Mouse (Mus musculus) kidney, embryonic 15.5 days (tissue): ENCODE measurements at regions not wholly inside any gene's neighbourhood (a gene's known extent, or its start where the extent isn't known, plus 50 kb on each side); places are given as distances from the start of the nearest gene placed in this dataset.

Experiments
- ATAC-seq: fragments of 200-750 bp; cut with Nextera tagmentation; replicated peaks from 2 replicates; pipeline ENCODE4 v1.8.0; 2017; ENCODE audit warnings: moderate TSS enrichment; ENCODE audit not compliant: low FRiP score
- H3K27ac ChIP-seq: fragments of 300-500 bp; sonication (generic); 2 replicates; pipeline ENCODE4 v1.5.1; 2015; ENCODE audit warnings: mild to moderate bottlenecking, inconsistent platforms
- H3K27me3 ChIP-seq: fragments of 300-500 bp; sonication (generic); 2 replicates; pipeline ENCODE4 v1.6.1; 2015; ENCODE audit warnings: inconsistent platforms
- H3K36me3 ChIP-seq: fragments of 300-500 bp; sonication (generic); 2 replicates; pipeline ENCODE4 v1.6.1; 2015; ENCODE audit warnings: inconsistent platforms
- H3K4me1 ChIP-seq: fragments of 300-500 bp; sonication (generic); 2 replicates; pipeline ENCODE4 v1.6.1; 2015; ENCODE audit warnings: inconsistent platforms
- H3K4me2 ChIP-seq: fragments of 300-500 bp; sonication (generic); 2 replicates; pipeline ENCODE4 v1.6.1; 2015; ENCODE audit warnings: moderate library complexity, mild to moderate bottlenecking, inconsistent platforms
- H3K4me3 ChIP-seq: fragments of 300-500 bp; sonication (generic); replicated peaks from 2 replicates; pipeline ENCODE4 v1.5.1; 2015; ENCODE audit warnings: mild to moderate bottlenecking, inconsistent platforms
- H3K9ac ChIP-seq: fragments of 300-500 bp; sonication (generic); 2 replicates; pipeline ENCODE4 v1.6.1; 2015; ENCODE audit warnings: mild to moderate bottlenecking, inconsistent platforms
- H3K9me3 ChIP-seq: fragments of 300-500 bp; sonication (generic); replicated peaks from 2 replicates; pipeline ENCODE4 v1.6.1; 2016; ENCODE audit warnings: inconsistent platforms
- WGBS: fragments of 180-500 bp; shearing (Covaris S2); methylation state at CpG from one replicate; pipeline ENCODE4 v1.1.7; 2015; ENCODE audit warnings: mixed read lengths; 5-methylcytosine and 5-hydroxymethylcytosine counted together

DNA sequence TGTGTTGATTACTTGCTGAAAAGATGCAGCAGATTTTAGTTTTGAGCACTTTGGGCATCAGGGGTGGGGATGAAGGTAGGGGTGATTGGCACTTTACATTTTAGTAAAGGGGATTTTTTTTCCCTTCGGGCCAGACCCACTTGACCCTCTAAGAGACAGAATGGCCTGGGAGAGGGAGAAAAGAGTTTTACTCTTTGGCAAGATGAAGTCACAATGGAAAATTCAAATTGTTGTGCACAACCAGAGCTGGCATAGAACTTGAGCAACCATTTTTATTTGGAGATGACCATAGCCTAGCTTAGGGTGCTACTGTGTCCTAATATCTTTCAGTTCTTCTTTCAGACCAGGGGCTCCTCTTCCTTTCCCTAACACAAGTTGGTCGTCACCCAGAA is 88.5 kb upstream of the Ssbp2 start:
- no peak; the same call in 1 of the 2 replicates for ATAC-seq
- H3K4me2 ChIP-seq = peak overlapping the region; percentile 85
- H3K9me3 ChIP-seq = no peaks in the 10 kb centered on the region
- no peaks in the 10 kb centered on the region for H3K36me3 ChIP-seq
- H3K9ac ChIP-seq = no peak overlapping the region; the same call in 1 of the 2 replicates
- peak overlapping the region; percentile 46 for H3K4me3 ChIP-seq
- 34% methylated on average over 2 of the region's 2 CpGs for WGBS
- peak overlapping the region; percentile 100 for H3K27ac ChIP-seq
- H3K27me3 ChIP-seq = no peaks in the 10 kb centered on the region
- H3K4me1 ChIP-seq = peaks cover 51% of the 10 kb centered on the region

DNA sequence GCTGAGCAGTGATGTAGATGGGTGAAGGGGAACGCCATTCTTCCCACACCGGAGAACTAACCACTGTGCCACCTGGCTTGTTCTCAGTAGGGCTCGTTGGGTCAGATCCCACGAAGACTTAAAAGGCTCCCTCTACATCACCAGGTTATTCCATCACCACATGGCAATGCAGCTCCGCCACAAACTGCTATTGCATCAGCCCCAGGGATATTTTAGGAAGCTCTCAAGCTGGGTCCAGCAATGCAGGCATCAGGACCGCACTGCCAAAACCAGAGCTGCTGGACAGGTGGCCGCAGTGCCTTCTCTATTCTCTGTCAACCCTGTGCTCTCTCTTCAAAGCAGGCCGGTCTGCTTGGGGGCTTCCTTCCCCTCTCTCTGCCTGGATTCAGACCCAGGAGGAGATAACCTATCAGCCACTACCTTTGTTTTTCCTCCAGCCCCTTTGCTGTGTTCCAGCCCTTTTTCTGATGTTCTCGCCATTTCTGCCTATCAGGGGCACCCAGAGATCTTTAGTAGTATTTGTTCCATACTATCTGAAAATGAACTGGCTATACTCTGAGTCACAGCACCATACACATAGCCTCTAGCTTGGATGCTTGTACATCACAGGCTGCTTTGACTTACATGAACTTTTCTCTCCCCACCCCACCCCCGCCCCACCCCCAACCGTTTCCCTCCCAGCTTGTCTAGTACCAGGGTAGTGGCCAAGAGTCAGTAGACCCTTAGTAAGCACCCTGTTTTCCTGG is 87.8 kb upstream of the Ssbp2 start:
- no peaks in the 10 kb centered on the region for H3K9me3 ChIP-seq
- peak overlapping the region; percentile 100 for H3K27ac ChIP-seq
- no peaks in the 10 kb centered on the region for H3K36me3 ChIP-seq
- H3K4me2 ChIP-seq = 0 out of 2 replicates have a peak overlapping the region, but pooled peaks have one; percentile 85
- no peak for ATAC-seq
- H3K4me1 ChIP-seq = peaks cover 51% of the 10 kb centered on the region
- H3K9ac ChIP-seq = no peak overlapping the region
- H3K4me3 ChIP-seq = no peak overlapping the region
- WGBS = 63% methylated on average over 11 of the region's 11 CpGs
- H3K27me3 ChIP-seq = no peaks in the 10 kb centered on the region

DNA sequence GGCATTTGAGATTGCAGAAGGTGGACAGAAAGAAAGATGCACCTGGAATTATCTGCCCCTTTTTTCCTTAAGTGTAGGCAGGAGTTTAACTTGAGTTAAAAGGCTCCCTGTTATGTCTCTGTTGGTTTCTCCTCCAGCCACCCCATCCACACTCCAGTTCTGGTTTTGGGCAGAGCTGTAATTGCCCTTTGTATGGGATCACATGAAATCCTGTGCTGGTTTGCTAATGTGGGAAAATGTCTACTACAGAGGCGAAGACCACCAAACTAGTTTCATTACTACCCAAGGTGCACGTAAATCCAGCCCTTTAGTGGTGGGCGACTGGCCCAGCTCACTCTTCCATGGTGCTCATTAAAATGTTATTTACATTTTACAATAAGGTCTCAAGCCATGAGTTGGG is 85.9 kb upstream of the Ssbp2 start:
- H3K27me3 ChIP-seq = no peaks in the 10 kb centered on the region
- peaks cover 51% of the 10 kb centered on the region for H3K4me1 ChIP-seq
- 10% methylated on average over 3 of the region's 3 CpGs for WGBS
- peak overlapping the region; percentile 82 for H3K27ac ChIP-seq
- H3K36me3 ChIP-seq = no peaks in the 10 kb centered on the region
- ATAC-seq = no peak; the same call in 1 of the 2 replicates
- H3K4me3 ChIP-seq = no peak overlapping the region
- H3K4me2 ChIP-seq = peak overlapping the region; percentile 18; the same call in 1 of the 2 replicates
- H3K9me3 ChIP-seq = no peaks in the 10 kb centered on the region
- H3K9ac ChIP-seq = no peak overlapping the region

DNA sequence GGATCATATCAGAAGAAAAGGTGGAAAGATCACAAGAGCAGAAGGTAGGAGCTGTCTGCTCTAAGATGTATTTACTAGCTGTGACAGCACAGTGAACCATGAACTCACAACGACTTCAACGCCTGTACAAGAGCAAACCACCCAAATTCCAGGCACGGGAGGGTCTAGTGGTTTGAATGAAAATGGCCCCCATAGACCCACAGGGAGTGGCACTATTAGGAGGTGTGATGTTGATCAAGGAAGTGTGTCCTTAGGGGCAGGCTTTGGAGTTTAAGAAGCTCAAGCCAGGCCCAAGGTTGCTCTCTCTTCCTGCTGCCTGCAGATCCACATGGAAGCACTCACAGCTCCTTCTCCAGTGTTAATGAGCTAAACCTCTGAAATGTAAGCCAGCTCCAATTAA is 83.5 kb upstream of the Ssbp2 start:
- H3K9me3 ChIP-seq = no peaks in the 10 kb centered on the region
- no peak for ATAC-seq
- H3K4me1 ChIP-seq = peaks cover 34% of the 10 kb centered on the region
- H3K36me3 ChIP-seq = no peaks in the 10 kb centered on the region
- no peaks in the 10 kb centered on the region for H3K27me3 ChIP-seq
- no peak overlapping the region for H3K4me2 ChIP-seq
- 69% methylated on average over 3 of the region's 3 CpGs for WGBS
- H3K9ac ChIP-seq = no peak overlapping the region
- no peak overlapping the region for H3K4me3 ChIP-seq
- H3K27ac ChIP-seq = no peak overlapping the region

DNA sequence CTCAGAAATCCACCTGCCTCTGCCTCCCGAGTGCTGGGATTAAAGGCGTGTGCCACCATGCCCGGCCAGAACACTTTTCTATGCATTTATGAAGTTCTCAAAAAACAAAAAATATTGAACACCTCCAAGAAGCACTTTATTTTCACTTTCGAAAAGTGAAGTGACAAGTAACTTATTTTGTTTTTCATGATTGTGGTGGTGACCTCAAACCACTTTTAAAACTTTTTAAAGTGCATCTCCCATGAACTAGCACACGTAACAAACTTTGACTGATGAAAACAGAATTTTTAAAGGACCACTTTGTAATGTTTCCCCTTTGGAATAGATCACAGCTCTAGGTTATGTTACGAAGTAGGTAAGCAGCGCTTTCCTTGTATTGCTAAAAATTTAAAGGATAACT is 82.7 kb upstream of the Ssbp2 start:
- 96% methylated on average over 7 of the region's 7 CpGs for WGBS
- ATAC-seq = no peak
- Histone ChIP-seq H3K27me3 (no peaks in the 10 kb centered on the region), H3K9ac (no peak overlapping the region), H3K27ac (no peak overlapping the region), H3K4me2 (no peak overlapping the region), H3K4me3 (no peak overlapping the region), H3K36me3 (no peaks in the 10 kb centered on the region), H3K4me1 (peaks cover 25% of the 10 kb centered on the region), H3K9me3 (no peaks in the 10 kb centered on the region)

DNA sequence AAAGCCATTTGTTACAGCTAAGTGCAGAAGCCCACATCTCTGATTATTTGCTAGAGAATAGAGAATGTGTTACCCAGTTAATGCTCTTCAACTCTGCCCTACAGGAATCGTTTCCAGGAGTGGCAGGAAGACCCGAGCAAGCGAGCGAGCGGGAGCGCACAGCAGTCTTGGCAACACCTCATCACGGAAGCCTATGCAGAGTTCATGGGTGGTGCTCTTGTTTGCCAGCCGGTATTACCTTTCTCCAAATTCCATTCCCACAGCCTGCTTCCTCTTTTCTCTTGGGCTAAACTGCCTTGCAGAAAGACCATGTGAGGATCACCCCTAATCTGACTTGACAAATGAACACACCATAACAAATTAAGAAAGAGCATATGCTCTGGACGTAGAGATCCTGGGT is 82.1 kb upstream of the Ssbp2 start:
- ATAC-seq = no peak
- H3K27me3 ChIP-seq = no peaks in the 10 kb centered on the region
- 93% methylated on average over 9 of the region's 9 CpGs for WGBS
- H3K9me3 ChIP-seq = no peaks in the 10 kb centered on the region
- H3K4me2 ChIP-seq = no peak overlapping the region
- H3K36me3 ChIP-seq = no peaks in the 10 kb centered on the region
- no peak overlapping the region for H3K4me3 ChIP-seq
- H3K4me1 ChIP-seq = peaks cover 20% of the 10 kb centered on the region
- no peak overlapping the region for H3K9ac ChIP-seq
- no peak overlapping the region for H3K27ac ChIP-seq

DNA sequence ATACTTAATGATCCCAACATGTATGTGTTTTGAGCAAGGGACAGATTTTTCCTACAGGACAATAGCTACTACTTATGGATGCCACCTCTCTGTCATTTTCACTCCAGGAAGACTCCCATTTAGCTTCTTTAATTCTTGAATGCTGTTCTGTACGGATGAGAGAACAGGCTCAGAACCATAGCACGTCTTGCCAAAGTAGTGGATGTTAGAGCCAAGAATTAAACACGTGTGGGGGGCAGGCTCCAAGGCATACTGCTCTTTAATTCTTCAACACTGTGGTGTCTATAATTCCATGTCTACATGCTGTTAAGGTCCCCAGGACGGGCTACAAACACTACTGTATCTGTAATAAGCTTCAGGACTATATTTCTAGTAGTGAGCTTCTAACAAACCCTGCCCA is 74.7 kb upstream of the Ssbp2 start:
- H3K4me1 ChIP-seq = 0 out of 2 replicates have a peak, but pooled peaks cover 2% of the 10 kb centered on the region

DNA sequence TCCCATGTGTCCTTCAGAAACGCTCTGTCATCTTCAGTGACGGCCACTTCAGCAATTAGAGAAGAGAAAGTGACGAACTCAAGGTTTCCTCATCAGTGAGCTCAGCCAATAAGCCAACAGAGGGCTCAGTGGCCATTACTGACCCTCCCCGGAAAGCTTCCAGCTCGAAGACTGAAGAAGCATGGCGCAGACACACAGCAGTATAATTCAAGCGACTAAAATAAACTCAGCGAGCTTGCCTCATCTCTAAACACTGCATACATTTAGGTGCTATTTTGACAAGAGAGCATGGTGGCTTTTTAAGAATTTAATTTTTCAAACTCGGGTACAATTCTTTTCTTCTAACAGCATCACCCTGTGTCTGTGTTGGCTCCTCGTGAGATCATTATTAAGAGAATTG is 72.2 kb upstream of the Ssbp2 start:
- 0 out of 2 replicates have a peak, but pooled peaks cover 2% of the 10 kb centered on the region for H3K4me1 ChIP-seq
- H3K9me3 ChIP-seq = no peaks in the 10 kb centered on the region
- 58% methylated on average over 10 of the region's 10 CpGs for WGBS
- no peak for ATAC-seq
- H3K36me3 ChIP-seq = no peaks in the 10 kb centered on the region
- H3K9ac ChIP-seq = no peak overlapping the region
- no peak overlapping the region for H3K4me2 ChIP-seq
- no peak overlapping the region for H3K4me3 ChIP-seq
- H3K27me3 ChIP-seq = no peaks in the 10 kb centered on the region
- no peak overlapping the region for H3K27ac ChIP-seq

More for the DNA sequence above, 74.7 kb upstream of the Ssbp2 start:
- Histone ChIP-seq H3K4me3 (no peak overlapping the region), H3K9ac (no peak overlapping the region), H3K36me3 (no peaks in the 10 kb centered on the region), H3K27me3 (no peaks in the 10 kb centered on the region), H3K27ac (no peak overlapping the region), H3K4me2 (no peak overlapping the region), H3K9me3 (no peaks in the 10 kb centered on the region)
- WGBS = 70% methylated on average over 4 of the region's 4 CpGs
- no peak for ATAC-seq

DNA sequence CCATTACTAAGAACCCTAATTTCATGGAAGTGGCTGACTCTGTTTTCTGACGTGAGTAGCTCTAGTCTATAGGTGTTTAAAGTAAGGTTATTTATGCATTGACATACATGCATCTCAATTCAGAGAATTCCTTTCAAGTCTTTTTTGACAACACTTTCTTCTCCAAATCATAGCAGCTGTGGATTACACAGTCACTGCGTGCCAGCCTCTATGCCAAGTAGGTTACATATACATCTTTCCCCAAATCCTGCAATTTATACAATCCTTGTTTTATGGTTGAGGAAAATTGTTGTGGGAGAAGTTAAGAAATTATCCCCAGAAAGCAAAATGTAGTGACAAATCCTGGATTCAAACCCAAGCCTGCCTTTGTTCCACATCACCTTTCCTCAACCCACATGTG is 56.5 kb upstream of the Ssbp2 start:
- no peak for ATAC-seq
- 93% methylated on average over 2 of the region's 2 CpGs for WGBS

DNA sequence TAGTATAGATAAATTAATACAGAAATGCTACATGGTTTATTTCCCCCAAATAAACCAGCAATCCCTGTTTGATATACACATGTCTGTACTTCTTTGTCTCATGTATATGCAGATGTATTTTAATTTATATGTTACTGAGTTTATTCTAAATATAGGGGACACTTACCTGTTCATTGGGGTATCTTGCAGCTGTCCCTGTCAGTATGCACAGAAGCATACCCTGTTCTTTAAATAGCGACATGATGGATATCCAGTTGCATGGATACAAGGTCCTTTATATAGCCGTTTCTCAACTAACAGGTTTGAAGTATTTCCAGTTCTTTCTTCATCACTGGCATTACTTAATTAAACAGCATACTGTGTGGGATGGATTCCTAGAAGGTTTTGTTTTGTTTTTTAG is 55.1 kb upstream of the Ssbp2 start:
- WGBS = 84% methylated on average over 2 of the region's 2 CpGs

More for the DNA sequence above, 56.5 kb upstream of the Ssbp2 start:
- no peaks in the 10 kb centered on the region for H3K27me3 ChIP-seq
- no peaks in the 10 kb centered on the region for H3K9me3 ChIP-seq
- H3K9ac ChIP-seq = no peak overlapping the region
- H3K36me3 ChIP-seq = no peaks in the 10 kb centered on the region
- H3K4me3 ChIP-seq = no peak overlapping the region
- no peak overlapping the region for H3K27ac ChIP-seq
- H3K4me1 ChIP-seq = no peaks in the 10 kb centered on the region
- H3K4me2 ChIP-seq = no peak overlapping the region

DNA sequence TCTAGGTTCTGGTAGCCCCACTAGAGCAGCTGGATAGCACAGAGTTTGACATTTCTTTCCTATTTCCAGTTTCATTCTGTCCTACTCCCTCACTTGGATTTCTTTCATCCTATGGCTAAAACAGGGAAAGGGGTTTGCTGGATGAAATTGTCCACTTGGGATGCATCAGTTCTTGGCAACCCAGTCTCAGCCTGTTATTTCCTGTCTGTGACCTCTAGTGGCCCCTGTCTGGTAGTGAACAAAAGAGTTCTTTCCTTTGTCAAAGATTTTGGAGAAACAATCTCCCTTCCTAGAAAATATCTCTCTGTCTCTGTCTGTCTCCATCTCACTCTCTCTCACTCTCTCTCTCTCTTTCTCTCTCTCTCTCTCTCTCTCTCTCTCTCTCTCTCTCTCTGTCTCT is 50.0 kb upstream of the Ssbp2 start:
- Histone ChIP-seq H3K36me3 (no peaks in the 10 kb centered on the region), H3K27ac (no peak overlapping the region), H3K9ac (no peak overlapping the region), H3K27me3 (no peaks in the 10 kb centered on the region), H3K9me3 (no peaks in the 10 kb centered on the region), H3K4me2 (no peak overlapping the region), H3K4me1 (no peaks in the 10 kb centered on the region), H3K4me3 (no peak overlapping the region)
- no peak for ATAC-seq

More for the DNA sequence above, 55.1 kb upstream of the Ssbp2 start:
- no peak for ATAC-seq
- Histone ChIP-seq H3K4me2 (no peak overlapping the region), H3K9me3 (no peaks in the 10 kb centered on the region), H3K27ac (no peak overlapping the region), H3K9ac (no peak overlapping the region), H3K4me1 (no peaks in the 10 kb centered on the region), H3K36me3 (no peaks in the 10 kb centered on the region), H3K27me3 (no peaks in the 10 kb centered on the region), H3K4me3 (no peak overlapping the region)
